Mouse (Mus musculus): Measurements from ENCODE around the gene Btn1a1. TPM values are rescaled to one million over a fixed set of nuclear protein-coding genes. Genes with fewer than 3 reads are reported as not detected.

The Btn1a1 gene
- total RNA-seq, 2 experiments from 2014 or later, result not detected

- DNase-seq, result peak; percentile 42 to 58
- intact Hi-C loops (cut with DNase I), result no loop called here
Measured at GRCm38 (mm10) chr13:23488400-23489322, 23.0 kb upstream of the Btn1a1 start, which contains the start of gene Btn2a2. Gene Btn2a2 (minus strand): TSS chr13:23488857.

GRCm38 (mm10) chr13:23485271-23485670 is 19.6 kb upstream of the Btn1a1 start:
- intact Hi-C loops (cut with DNase I), result no loop called here
- DNase-seq, result no peak

GRCm38 (mm10) chr13:23483153-23483552 is 17.5 kb upstream of the Btn1a1 start:
- intact Hi-C loops (cut with DNase I), result no loop called here
- no peak for DNase-seq

GRCm38 (mm10) chr13:23475658-23476057 is 10.0 kb upstream of the Btn1a1 start:
- intact Hi-C loops (cut with DNase I), result no loop called here
- DNase-seq, result peak; percentile 23 to 43

GRCm38 (mm10) chr13:23466911-23467310 is 1.2 kb upstream of the Btn1a1 start:
- DNase-seq, result peak; percentile 55 to 56
- intact Hi-C loops (cut with DNase I), result no loop called here

GRCm38 (mm10) chr13:23466306-23466705 is 605 bp upstream of the Btn1a1 start:
- DNase-seq, result no peak
- intact Hi-C loops (cut with DNase I), result no loop called here

GRCm38 (mm10) chr13:23464841-23465366 is 797 bp downstream of the Btn1a1 start:
- DNase-seq, result no peak
- intact Hi-C loops (cut with DNase I), result no loop called here

GRCm38 (mm10) chr13:23464224-23464637 is 1.5 kb downstream of the Btn1a1 start:
- intact Hi-C loops (cut with DNase I), result no loop called here
- DNase-seq, result peak; percentile 28 to 39

GRCm38 (mm10) chr13:23463381-23464223 is 2.1 kb downstream of the Btn1a1 start:
- peak; percentile 60 to 71 for DNase-seq
- intact Hi-C loops (cut with DNase I), result no loop called here

- intact Hi-C loops (cut with DNase I), result no loop called here
- DNase-seq, result no peak
Measured at GRCm38 (mm10) chr13:23462669-23463068, 3.0 kb downstream of the Btn1a1 start.

GRCm38 (mm10) chr13:23462063-23462462 is 3.6 kb downstream of the Btn1a1 start:
- no peak for DNase-seq
- intact Hi-C loops (cut with DNase I), result no loop called here

- intact Hi-C loops (cut with DNase I), result no loop called here
- no peak for DNase-seq
Measured at GRCm38 (mm10) chr13:23459264-23459846, 6.3 kb downstream of the Btn1a1 start.

- intact Hi-C loops (cut with DNase I), result loop anchor here (2.0 to 5.0 kb wide), 2 partner anchors 63 to 1432 kb away; no protein-coding TSS in a partner anchor
- DNase-seq, result no peak
Measured at GRCm38 (mm10) chr13:23453926-23454325, 11.8 kb downstream of the Btn1a1 start.

- peak; percentile 74 to 75 for DNase-seq
- intact Hi-C loops (cut with DNase I), result loop anchor here (2.0 to 5.0 kb wide), 2 partner anchors 63 to 1431 kb away; no protein-coding TSS in a partner anchor
Measured at GRCm38 (mm10) chr13:23453362-23453862, 12.3 kb downstream of the Btn1a1 start.

- DNase-seq, result peak; percentile 78 to 84
- intact Hi-C loops (cut with DNase I), result loop anchor here (5.0 kb wide), 1 partner anchor 1428 kb away; no protein-coding TSS in a partner anchor
Measured at GRCm38 (mm10) chr13:23450398-23450797, 15.3 kb downstream of the Btn1a1 start.

GRCm38 (mm10) chr13:23449235-23450095 is 16.2 kb downstream of the Btn1a1 start:
- intact Hi-C loops (cut with DNase I), result loop anchor here (5.0 kb wide), 1 partner anchor 1427 kb away; no protein-coding TSS in a partner anchor
- DNase-seq, result peak; percentile 55

GRCm38 (mm10) chr13:23448758-23449157 is 16.9 kb downstream of the Btn1a1 start:
- no peak for DNase-seq
- intact Hi-C loops (cut with DNase I), result no loop called here

- peak; percentile 81 to 84 for DNase-seq
- intact Hi-C loops (cut with DNase I), result loop anchor here (1.0 to 2.0 kb wide), 3 partner anchors 8 to 72 kb away; no protein-coding TSS in a partner anchor
Measured at GRCm38 (mm10) chr13:23446498-23446952, 19.2 kb downstream of the Btn1a1 start.

Data from heart, postnatal 14 days (tissue).